Mouse (Mus musculus): ENCODE measurements around the gene Chmp3. TPM values are rescaled to one million over a fixed set of nuclear protein-coding genes. Genes with fewer than 3 reads are reported as not detected.

Gene Chmp3
- total and polyA plus RNA-seq, 2 experiments from 2014 or later, result 46.1 to 62.5 TPM

- H3K9me3 ChIP-seq (replicated peaks; ENCODE audit: control insufficient read depth, low read length), result no peaks in the 10 kb centered on the region
Observed at GRCm38 (mm10) chr6:71624723-71625122, 81.1 kb downstream of the Chmp3 start.

GRCm38 (mm10) chr6:71625984-71626383 is 82.4 kb downstream of the Chmp3 start:
- TF ChIP-seq EP300 (IDR thresholded peaks at IDR 0.05; ENCODE audit: low read depth) (no peak), CTCF (IDR thresholded peaks at IDR 0.05; ENCODE audit: low read depth) (no peak)
- Histone ChIP-seq H3K27ac (ENCODE audit: low read depth) (no peak overlapping the region), H3K36me3 (replicated peaks; ENCODE audit: control insufficient read depth, insufficient read depth, low read length) (peaks cover 48% of the 10 kb centered on the region), H3K4me1 (ENCODE audit: control insufficient read depth, insufficient read depth) (peaks cover 15% of the 10 kb centered on the region), H3K9ac (replicated peaks; ENCODE audit: low read depth, low read length) (no peak overlapping the region), H3K4me3 (ENCODE audit: low read depth, low read length) (no peak overlapping the region), H3K27me3 (ENCODE audit: control insufficient read depth, insufficient read depth, low read length) (no peaks in the 10 kb centered on the region), H3K4me2 (ENCODE audit: low read depth, low read length) (no peak overlapping the region), H3K9me3 (replicated peaks; ENCODE audit: control insufficient read depth, low read length) (no peaks in the 10 kb centered on the region)
- 88% methylated on average over 2 of the region's 2 CpGs for whole genome bisulfite sequencing
- no peak for DNase-seq (ENCODE audit: low spot score)
- ATAC-seq (ENCODE audit: insufficient read depth, low read depth), result no peak

More at GRCm38 (mm10) chr6:71624723-71625122, 81.1 kb downstream of the Chmp3 start:
- Histone ChIP-seq H3K4me1 (ENCODE audit: control insufficient read depth, insufficient read depth) (0 out of 2 replicates have a peak, but pooled peaks cover 3% of the 10 kb centered on the region), H3K36me3 (replicated peaks; ENCODE audit: control insufficient read depth, insufficient read depth, low read length) (peaks cover 51% of the 10 kb centered on the region), H3K4me2 (ENCODE audit: low read depth, low read length) (no peak overlapping the region), H3K27ac (ENCODE audit: low read depth) (no peak overlapping the region), H3K27me3 (ENCODE audit: control insufficient read depth, insufficient read depth, low read length) (no peaks in the 10 kb centered on the region), H3K4me3 (ENCODE audit: low read depth, low read length) (no peak overlapping the region), H3K9ac (replicated peaks; ENCODE audit: low read depth, low read length) (no peak overlapping the region)
- TF ChIP-seq CTCF (IDR thresholded peaks at IDR 0.05; ENCODE audit: low read depth) (no peak), EP300 (IDR thresholded peaks at IDR 0.05; ENCODE audit: low read depth) (no peak)
- ATAC-seq (ENCODE audit: insufficient read depth, low read depth), result no peak
- DNase-seq (ENCODE audit: low spot score), result no peak

GRCm38 (mm10) chr6:71627325-71627724 is 83.7 kb downstream of the Chmp3 start:
- no peak for TF ChIP-seq EP300 (IDR thresholded peaks at IDR 0.05; ENCODE audit: low read depth)
- TF ChIP-seq CTCF (IDR thresholded peaks at IDR 0.05; ENCODE audit: low read depth), result no peak
- H3K27ac ChIP-seq (ENCODE audit: low read depth), result no peak overlapping the region
- DNase-seq (ENCODE audit: low spot score), result no peak
- H3K4me2 ChIP-seq (ENCODE audit: low read depth, low read length), result no peak overlapping the region
- no peak for ATAC-seq (ENCODE audit: insufficient read depth, low read depth)
- H3K4me1 ChIP-seq (ENCODE audit: control insufficient read depth, insufficient read depth), result peaks cover 24% of the 10 kb centered on the region
- H3K4me3 ChIP-seq (ENCODE audit: low read depth, low read length), result no peak overlapping the region
- peaks cover 43% of the 10 kb centered on the region for H3K36me3 ChIP-seq (replicated peaks; ENCODE audit: control insufficient read depth, insufficient read depth, low read length)
- no peaks in the 10 kb centered on the region for H3K9me3 ChIP-seq (replicated peaks; ENCODE audit: control insufficient read depth, low read length)
- no peak overlapping the region for H3K9ac ChIP-seq (replicated peaks; ENCODE audit: low read depth, low read length)
- no peaks in the 10 kb centered on the region for H3K27me3 ChIP-seq (ENCODE audit: control insufficient read depth, insufficient read depth, low read length)

- H3K4me3 ChIP-seq (ENCODE audit: low read depth, low read length), result peak overlapping the region; percentile 76
- peak overlapping the region; percentile 85 for H3K9ac ChIP-seq (replicated peaks; ENCODE audit: low read depth, low read length)
- H3K36me3 ChIP-seq (replicated peaks; ENCODE audit: control insufficient read depth, insufficient read depth, low read length), result peaks cover 20% of the 10 kb centered on the region
- H3K27me3 ChIP-seq (ENCODE audit: control insufficient read depth, insufficient read depth, low read length), result no peaks in the 10 kb centered on the region
- H3K27ac ChIP-seq (ENCODE audit: low read depth), result no peak overlapping the region
- H3K9me3 ChIP-seq (replicated peaks; ENCODE audit: control insufficient read depth, low read length), result 0 out of 2 replicates have a peak, but pooled peaks cover 4% of the 10 kb centered on the region
- TF ChIP-seq EP300 (IDR thresholded peaks at IDR 0.05; ENCODE audit: low read depth), result no peak
- ATAC-seq (ENCODE audit: insufficient read depth, low read depth) (no peak), DNase-seq (ENCODE audit: low spot score) (no peak)
- H3K4me1 ChIP-seq (ENCODE audit: control insufficient read depth, insufficient read depth), result peaks cover 24% of the 10 kb centered on the region
- peak overlapping the region; percentile 83 for H3K4me2 ChIP-seq (ENCODE audit: low read depth, low read length)
- WGBS, result 3% methylated on average over 2 of the region's 2 CpGs
Observed at GRCm38 (mm10) chr6:71631196-71631595, 87.6 kb downstream of the Chmp3 start.

- TF ChIP-seq EP300 (IDR thresholded peaks at IDR 0.05; ENCODE audit: low read depth), result no peak
- TF ChIP-seq CTCF (IDR thresholded peaks at IDR 0.05; ENCODE audit: low read depth), result no peak
- H3K4me2 ChIP-seq (ENCODE audit: low read depth, low read length), result peak overlapping the region; percentile 83
- H3K9me3 ChIP-seq (replicated peaks; ENCODE audit: control insufficient read depth, low read length), result 0 out of 2 replicates have a peak, but pooled peaks cover 4% of the 10 kb centered on the region
- DNase-seq (ENCODE audit: low spot score), result no peak
- peak overlapping the region; percentile 100 for H3K27ac ChIP-seq (ENCODE audit: low read depth)
- WGBS, result 1% methylated on average over 35 of the region's 42 CpGs
- H3K27me3 ChIP-seq (ENCODE audit: control insufficient read depth, insufficient read depth, low read length), result no peaks in the 10 kb centered on the region
- peak overlapping the region; percentile 76 for H3K4me3 ChIP-seq (ENCODE audit: low read depth, low read length)
- H3K36me3 ChIP-seq (replicated peaks; ENCODE audit: control insufficient read depth, insufficient read depth, low read length), result peaks cover 15% of the 10 kb centered on the region
- ATAC-seq (ENCODE audit: insufficient read depth, low read depth), result peak; percentile 0; the same call in 1 of the 2 replicates
- H3K4me1 ChIP-seq (ENCODE audit: control insufficient read depth, insufficient read depth), result peaks cover 24% of the 10 kb centered on the region
- H3K9ac ChIP-seq (replicated peaks; ENCODE audit: low read depth, low read length), result peak overlapping the region; percentile 85
Observed at GRCm38 (mm10) chr6:71631706-71632461, 88.3 kb downstream of the Chmp3 start.

Other genes with a start within 250 kb of the Chmp3 start
- 287 and 316 TPM in 2 replicates for gene Smyd1, start 221.6 kb upstream of the Chmp3 start, total RNA-seq (2014; rRNA removed; ENCODE audit: low replicate concordance)
- 106 and 109 TPM in 2 replicates for gene Smyd1, start 221.6 kb upstream of the Chmp3 start, polyA plus RNA-seq (2015; fragmentation: Nextera tagmentation; extraction: Ambion mirVana)
- 0.08 TPM in 1 of 2 replicates, not detected in the other for gene Cd8b1, start 221.0 kb upstream of the Chmp3 start, total RNA-seq (2014; rRNA removed; ENCODE audit: low replicate concordance)
- 0.12 and 0.18 TPM in 2 replicates for gene Cd8b1, start 221.0 kb upstream of the Chmp3 start, polyA plus RNA-seq (2015; fragmentation: Nextera tagmentation; extraction: Ambion mirVana)
- gene Cd8a, start 170.4 kb upstream of the Chmp3 start, total RNA-seq (2014; rRNA removed; ENCODE audit: low replicate concordance), result 5.4 TPM in 1 of 2 replicates, not detected in the other
- gene Cd8a, start 170.4 kb upstream of the Chmp3 start, polyA plus RNA-seq (2015; fragmentation: Nextera tagmentation; extraction: Ambion mirVana), result 0.04 TPM in 1 of 2 replicates, not detected in the other
- gene Rmnd5a, start 103.2 kb upstream of the Chmp3 start, total RNA-seq (2014; rRNA removed; ENCODE audit: low replicate concordance), result 35.2 and 50.2 TPM in 2 replicates
- 6.9 and 7.0 TPM in 2 replicates for gene Rmnd5a, start 103.2 kb upstream of the Chmp3 start, polyA plus RNA-seq (2015; fragmentation: Nextera tagmentation; extraction: Ambion mirVana)
- 17.3 and 33.7 TPM in 2 replicates for gene Rnf103, start 49.9 kb upstream of the Chmp3 start, total RNA-seq (2014; rRNA removed; ENCODE audit: low replicate concordance)
- gene Rnf103, start 49.9 kb upstream of the Chmp3 start, polyA plus RNA-seq (2015; fragmentation: Nextera tagmentation; extraction: Ambion mirVana), result 14.5 and 14.9 TPM in 2 replicates
- 35.3 and 50.9 TPM in 2 replicates for gene Kdm3a, start 89.2 kb downstream of the Chmp3 start, total RNA-seq (2014; rRNA removed; ENCODE audit: low replicate concordance)
- gene Kdm3a, start 89.2 kb downstream of the Chmp3 start, polyA plus RNA-seq (2015; fragmentation: Nextera tagmentation; extraction: Ambion mirVana), result 15.1 and 16.6 TPM in 2 replicates
- 16.8 and 32.1 TPM in 2 replicates for gene Reep1, start 163.8 kb downstream of the Chmp3 start, total RNA-seq (2014; rRNA removed; ENCODE audit: low replicate concordance)
- gene Reep1, start 163.8 kb downstream of the Chmp3 start, polyA plus RNA-seq (2015; fragmentation: Nextera tagmentation; extraction: Ambion mirVana), result 11.4 and 12.2 TPM in 2 replicates

All from heart, postnatal 0 days (tissue).